Mouse (Mus musculus): ENCODE results near the gene Rad54l2. TPM values are rescaled to one million over a fixed set of nuclear protein-coding genes. Genes with fewer than 3 reads are reported as not detected.

Gene Rad54l2
- total RNA-seq, 2 experiments from 2014 or later, result 20.4 to 25.2 TPM

DNA sequence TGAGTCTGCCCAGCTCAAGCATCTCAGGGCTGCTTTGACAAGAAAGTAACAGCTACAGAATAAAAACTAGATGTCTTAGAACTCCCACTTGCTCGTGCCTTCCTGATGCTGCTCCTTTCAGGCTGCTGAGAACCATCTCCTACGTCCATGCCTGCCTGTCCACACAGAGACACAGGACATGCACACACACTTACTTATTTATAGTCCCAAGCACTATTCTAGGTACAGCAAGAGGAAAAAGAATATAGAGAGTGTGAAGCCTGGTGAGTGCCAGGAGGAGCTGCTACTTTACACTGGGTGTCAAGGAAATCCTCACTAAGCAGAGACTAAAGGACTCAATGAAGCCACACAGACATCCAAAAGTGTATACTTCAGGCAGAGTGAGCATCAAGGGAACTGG lies 34.7 kb downstream of the Rad54l2 start:
- DNase-seq, result no peak

DNA sequence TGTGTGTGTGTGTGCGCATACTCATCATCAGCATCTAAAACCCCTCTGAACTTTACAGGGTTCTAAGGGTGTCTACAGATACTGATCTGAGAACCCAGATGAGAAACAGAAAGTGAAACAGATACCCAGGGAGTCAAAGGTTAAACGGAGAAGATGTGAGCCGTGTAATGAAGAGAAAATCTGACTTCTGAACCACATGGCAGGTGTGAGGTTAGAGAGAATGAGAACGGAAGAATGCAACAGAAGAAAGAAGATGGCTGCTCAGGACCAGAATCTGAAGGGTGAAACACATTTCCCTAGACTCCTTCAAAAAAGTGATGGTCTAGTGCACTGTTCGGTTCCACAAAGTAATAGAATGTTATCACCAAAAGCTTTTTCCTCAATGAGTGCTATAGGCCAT lies 36.9 kb downstream of the Rad54l2 start:
- DNase-seq, result no peak

DNA sequence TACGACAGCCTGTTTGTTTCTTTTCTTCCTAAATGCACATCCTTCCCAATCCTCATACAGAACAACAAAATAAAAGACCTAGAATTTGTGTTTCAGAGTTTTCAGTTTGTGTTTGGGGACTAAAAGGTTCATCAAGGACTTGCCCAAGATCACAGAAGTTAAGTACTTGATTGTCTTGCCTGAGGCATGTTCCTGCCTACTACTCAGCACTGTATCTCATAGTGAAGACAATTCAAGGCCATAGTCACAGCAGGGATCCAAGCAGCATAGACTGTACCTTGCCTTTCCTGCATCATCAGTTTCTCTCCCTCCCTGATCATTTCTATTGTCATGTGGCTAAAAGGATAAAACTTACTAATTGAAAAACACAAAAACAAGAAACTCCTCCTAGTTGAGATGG lies 49.0 kb downstream of the Rad54l2 start:
- no peak for DNase-seq

DNA sequence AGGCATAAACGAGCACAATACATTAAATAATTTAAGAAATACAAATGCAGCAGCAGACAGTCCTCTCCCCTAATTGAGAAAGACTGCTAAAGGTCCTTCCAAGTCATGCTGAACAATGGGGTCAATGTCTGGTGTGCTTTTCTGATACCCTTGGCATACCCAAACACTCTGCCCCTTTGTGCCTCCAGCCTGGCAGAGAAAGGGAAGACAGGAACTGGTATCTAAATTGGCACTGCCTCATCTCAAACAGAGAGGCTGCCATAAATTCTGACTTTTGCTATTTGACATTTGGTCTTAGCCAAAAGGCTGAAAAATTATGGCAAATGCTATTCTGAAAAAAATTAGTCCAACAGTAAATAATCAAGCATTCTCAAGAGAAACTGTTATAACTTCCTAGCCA lies 49.9 kb downstream of the Rad54l2 start:
- DNase-seq, result no peak

DNA sequence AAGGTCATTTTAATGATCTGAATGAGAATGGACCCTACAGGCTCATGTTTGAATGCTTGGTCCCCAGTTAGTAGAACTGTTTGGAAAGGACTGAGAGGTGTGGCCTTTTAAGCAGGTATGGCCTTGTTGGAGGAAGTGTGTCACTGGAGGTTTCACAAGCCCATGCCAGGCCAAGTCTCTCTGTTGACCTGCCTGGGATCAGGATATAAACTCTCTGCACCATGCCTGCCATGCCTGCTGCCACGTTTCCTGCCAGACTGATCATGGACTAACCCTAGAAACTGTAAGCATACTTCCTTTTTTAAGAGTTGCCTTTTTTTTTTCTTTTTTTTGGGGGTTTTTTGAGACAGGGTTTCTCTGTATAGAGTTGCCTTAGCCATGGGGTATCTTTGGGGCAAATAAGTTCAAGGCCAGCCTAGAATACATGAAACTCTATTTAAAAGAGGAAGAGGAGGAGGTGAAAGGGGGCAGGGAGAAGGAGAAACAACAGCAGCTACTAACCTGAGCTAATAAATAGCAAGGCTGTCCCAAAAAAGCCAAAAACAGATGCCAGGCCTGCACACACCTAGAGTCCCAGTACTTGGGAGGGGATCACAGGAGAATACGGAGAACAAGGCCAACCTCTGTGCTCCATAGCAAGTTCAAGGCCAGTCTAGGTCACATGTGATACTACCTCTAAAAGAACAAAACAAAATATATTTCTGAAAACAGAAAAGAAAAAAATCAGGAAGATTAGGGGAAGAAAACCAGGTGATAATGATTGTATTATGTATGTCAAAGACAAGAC lies 50.6 kb downstream of the Rad54l2 start:
- DNase-seq, result no peak

DNA sequence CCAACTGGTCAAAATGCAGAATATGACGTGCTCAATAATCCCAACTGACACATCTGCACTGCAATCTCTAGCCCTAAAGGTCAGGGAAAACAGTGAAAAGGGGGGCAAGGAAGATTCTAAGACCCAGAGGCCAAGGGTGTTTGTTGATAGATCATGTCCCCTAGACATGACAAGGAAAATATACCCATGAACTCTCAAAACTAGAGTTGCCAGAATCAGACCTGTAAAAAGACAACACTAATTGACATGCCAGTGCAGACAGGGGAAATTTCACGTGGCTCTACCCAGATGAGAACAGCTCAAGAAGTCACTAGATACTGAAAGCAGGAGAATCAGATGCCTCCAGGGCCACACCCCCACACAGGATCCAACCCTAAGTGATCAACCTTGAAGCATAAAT lies 55.3 kb downstream of the Rad54l2 start:
- DNase-seq, result no peak

DNA sequence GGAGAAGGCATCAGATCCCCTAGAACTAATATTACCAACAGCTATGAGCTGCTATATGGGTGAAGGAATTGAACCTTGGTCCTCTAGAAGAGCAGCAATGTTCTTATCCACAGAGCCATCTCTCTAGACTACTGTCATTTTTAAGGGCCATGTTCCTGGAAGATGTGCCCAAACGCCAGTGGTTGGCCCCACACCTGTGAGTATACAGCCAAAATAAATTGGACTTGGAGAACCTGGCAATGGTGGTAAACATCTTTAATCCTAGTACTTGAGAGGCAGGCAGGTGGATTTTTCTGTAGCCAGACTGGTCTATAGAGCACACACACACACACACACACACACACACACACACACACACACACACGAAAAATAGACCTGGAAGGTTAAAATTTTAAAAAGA lies 59.6 kb downstream of the Rad54l2 start:
- DNase-seq, result no peak

DNA sequence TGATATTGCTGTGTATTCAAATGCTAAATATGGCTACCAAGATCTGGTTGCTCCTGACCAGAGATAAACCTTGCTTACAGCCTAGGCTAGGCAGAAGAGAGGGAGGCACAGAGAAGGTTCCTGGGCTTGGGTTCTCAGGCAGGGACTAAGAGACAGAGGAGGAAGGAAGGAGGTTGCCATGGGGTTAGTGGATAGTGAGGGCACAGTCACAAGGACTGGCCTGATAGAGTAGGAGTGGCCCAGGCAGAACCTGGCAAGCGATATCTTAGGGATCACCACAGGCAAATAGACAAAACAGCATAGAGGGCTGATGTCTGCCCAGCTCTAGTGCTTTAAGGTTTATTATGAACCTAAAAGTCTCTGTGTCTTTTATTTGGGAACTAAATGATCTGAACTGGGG lies 62.1 kb downstream of the Rad54l2 start:
- no peak for DNase-seq

DNA sequence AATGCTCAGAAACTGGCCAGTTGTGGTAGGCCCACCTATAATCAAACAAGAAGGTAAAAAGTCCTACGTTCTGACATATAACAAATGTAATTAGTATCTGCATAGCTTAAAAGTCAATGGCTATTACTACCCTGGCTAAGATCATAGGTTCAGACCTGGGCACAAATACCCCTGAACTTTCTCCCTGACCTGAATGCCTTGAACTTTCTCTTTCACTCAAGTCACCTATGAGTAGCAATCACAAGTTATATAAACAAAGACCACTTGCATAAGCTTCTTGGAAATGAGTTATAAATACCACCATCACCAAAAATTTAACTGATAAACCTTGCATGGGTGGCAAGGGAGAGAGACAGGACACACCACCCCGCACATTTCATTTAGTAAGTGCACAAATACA lies 63.6 kb downstream of the Rad54l2 start:
- no peak for DNase-seq

DNA sequence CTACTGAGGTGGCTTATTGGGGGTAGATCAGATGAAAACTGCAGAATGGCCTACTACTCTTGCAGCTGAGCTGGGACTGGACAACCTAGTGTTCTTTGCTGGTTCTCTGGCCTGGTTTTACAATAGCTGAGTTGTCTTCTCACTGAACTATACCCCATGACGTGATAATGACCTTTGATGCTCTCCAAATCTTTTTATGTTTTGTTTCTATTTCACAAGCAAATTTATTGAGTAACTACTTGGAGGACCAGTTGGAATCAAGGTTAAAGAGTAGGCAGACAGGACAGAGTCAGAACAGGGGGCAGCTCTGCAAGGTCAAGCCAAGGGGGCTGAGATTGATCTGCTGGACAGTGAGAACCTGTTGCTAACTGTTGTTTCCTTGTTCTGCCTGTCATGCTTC lies 64.1 kb downstream of the Rad54l2 start:
- DNase-seq, result peak in 1 of 2 experiments; percentile 28

DNA sequence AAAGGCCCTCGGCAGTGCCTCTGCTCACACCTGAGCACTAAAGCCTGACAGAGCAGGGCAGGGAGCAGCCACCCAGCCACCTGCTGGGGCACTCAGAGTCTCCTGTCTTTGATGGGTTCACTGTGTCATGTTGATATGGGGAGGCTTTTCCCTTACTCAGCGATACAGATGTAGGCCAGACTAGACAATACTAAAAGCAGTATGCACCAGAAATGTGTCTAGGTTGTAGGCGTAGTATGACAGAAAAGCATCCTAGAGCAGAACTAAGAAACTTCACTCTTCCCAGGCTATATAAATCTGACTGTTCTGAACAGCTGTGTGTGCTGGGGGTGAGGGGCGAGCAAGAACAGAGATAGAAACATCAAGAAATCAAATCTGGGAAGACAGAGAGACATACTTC lies 72.3 kb downstream of the Rad54l2 start:
- DNase-seq, result no peak

DNA sequence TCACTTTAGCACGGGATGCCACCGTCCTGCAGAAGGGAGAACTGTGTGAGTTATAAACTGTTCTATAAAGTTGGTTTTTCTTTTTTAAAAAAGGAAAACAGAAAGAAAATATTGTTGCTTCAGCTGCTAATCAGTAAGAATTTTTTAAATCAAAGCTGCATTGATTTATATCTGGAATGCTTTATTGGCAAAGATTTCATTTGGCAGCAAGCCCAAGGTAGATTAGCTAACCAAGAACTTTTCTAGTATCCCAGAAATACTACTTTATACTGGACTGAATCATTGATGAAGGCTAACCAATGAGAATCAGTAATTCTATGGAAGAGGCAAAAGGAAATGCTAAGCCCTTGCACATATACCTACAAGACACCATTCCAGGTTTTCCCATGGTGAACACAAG lies 72.8 kb downstream of the Rad54l2 start:
- DNase-seq, result peak in 1 of 2 experiments; percentile 35

DNA sequence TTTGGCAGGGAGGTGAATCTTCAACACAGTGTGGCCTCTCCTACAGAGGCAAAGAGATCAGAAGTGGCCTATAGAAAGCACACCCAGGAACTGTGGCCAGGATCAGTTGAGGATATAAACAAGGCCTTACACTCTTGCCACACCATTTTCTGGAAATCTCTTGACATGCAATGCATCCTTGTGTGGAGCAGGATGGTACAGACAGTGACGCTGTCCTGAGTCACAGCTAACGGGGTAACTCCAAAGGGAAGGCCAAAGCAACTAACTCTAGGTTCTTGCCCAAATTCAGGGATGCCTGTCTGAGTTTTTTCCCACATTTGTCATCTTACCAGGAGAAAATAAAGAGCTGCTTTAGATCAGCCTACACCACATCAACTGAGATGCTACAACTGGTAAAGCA lies 76.5 kb downstream of the Rad54l2 start:
- DNase-seq, result peak in 1 of 2 experiments; percentile 55

DNA sequence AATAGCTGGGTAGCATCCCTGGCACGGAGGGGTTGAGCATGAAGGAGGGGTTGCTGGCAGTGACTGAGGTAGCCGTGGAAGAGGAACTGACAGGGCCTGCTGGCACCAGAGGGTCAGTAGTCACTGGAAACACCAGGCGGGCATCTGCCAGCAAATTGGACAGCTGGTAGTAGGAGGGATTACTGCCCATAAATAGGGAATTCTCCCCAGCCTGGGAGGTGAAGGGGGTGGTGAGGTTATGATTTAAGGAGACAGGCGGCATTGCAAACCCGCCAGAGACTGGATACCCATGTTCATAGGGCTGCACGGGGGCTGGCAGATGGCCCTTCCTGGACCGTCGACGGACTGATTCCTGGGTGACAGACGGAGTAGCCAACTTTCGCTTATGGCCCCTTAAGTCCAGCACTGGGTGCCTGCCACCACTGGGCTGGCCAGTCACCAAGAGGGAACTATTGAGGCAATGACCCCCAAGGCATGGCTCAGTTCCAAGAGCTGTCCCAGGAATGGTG lies 96.0 kb downstream of the Rad54l2 start:
- no peak for DNase-seq

DNA sequence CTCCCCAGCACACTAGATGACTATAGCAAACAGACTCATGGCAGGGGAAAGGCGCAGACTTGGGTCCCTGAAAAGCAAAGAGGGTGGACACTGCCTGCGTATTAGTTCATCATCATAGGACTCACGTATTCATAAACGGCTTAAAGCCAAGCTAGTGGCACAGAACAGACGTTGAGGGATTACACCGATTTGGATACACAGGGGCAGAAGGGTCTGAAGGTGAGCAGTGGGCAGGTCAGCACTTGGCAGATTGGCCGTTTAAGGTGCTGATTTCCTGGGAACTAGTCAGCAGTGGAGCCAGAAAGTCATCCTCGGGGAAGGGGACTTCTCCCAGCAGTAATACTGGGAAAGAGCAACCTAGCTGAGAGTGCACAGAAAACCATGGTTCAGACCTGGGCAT lies 100.2 kb downstream of the Rad54l2 start:
- DNase-seq, result no peak

DNA sequence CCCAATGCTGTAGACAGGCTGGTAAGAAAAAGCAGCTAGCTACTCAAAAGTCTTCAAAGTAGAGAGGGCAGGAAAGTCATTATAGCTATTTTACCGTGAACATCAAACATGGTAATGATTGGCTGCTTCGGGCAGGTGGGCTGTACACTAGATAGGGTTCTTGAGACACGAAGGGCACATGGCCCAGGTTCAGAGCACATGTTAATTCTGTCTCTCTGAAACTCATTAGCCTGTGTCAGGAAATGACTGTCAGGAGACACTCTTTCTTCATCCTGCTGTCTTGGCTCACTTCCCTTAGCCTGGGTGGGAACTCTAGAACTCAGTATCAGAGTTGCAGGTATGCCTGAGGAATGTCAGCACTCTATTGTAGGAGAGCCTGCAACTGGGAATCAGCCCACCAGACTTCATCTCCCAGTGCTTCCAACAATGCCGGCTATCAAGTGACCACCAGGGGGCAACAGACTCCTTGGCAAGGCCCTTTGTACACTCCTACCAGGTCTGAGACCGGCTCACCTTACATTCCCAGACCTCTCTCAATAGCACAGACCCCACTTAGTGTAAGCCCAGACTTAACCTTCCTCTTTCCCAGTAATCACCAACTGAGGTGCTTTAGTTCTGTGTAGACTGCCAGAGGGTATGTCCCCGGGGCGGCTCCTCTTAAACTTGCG lies 101.9 kb downstream of the Rad54l2 start:
- DNase-seq, result peak; percentile 76 to 81

DNA sequence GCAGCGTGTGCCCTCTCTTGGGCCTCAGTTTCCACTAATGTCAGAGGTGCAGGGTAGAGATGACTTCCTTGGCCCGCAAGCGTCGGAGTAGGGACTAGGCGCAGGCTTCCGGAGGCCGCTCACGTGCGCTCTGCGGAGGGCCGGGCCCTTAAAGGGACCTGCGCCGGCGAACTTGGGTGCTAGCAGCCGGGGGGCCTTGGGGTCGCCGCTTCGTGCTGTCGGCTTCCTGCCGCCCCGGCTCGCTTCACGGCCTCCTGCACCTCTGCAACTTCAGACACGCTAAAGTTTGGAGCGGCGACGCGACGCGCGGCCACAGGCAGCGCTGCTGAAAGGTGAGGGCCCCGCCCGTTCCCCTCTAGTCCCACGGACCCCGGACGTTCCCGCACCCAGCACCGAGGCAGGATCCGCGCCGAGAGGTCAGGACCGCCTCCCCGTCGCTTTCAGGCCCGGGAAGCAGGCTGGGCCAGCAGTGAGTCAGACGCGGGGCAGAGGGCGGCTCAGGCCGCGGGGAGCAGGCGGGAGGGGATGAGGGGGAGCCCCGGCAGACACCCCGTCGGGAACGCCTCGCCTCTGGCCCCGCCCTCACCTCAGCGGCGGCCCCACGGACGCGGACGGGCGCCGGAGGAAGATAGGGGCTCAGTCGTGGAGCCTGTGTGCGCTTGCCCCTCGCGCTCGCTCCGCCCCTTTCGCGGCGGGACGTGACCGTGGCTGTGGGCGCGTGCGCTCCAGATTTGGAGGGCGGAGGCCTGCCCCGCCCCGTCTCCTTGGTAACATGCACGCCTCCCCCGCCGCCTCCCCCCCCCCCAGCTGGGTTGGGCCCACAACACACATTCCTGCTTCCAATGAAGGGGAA lies 103.5 kb downstream of the Rad54l2 start, which contains the start of gene Tex264:
Gene Tex264, minus strand, starts transcription at position 679 of the 853 bp plus-strand sequence.
- DNase-seq, result peak; percentile 92 to 94

DNA sequence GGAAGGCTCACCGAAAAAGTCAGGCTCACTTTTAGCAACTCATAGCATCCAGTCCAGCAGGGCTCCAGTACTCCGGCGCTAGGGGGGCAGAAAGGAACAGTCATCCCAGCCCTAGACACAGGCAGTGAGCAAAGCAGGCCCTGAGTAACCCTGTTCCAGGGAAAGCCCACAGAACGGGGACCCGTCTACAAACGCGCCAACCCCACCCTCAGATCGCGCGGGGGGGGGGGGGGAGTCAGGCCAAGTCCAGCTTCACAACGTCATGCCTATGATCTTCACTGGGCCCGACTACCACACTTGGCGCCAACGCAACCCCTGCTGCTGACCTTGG lies 104.1 kb downstream of the Rad54l2 start:
- DNase-seq, result peak in 1 of 2 experiments; percentile 30

DNA sequence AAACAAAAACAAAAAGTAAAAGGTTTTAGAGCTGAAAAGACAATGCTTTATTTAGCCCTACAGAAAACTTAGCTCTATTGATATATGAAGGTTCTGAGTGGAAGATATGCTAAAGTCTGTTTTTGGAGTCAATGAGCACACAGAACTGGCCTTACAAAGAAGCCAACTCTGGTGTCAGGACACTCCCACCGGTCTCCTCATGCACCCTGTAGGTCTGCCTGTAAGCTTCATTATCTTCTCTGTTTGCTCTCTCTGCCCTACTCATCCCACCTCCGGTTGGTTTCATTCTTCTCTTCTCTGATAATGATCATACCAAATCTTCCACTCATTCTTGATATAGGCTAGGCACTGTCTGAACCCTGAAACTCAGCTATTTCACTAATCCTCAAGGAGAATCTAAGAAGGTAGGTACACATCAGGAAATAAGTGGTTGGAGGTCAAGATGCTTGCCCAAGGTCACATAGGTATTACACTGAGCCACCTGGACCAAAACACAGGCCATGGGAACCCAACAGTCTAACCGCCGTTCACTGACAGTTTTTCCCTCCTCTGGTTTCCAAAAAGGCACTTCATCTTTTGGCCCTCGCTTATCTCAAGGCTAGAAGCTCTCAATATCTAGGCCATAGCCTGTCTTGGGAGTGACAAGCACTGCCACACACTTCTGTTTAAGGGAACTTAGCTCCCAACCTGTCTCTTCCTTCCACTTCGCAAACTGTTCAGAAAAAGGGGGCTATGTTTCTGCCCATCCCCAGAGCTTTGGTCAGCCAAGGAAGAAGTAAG lies 104.7 kb downstream of the Rad54l2 start:
- DNase-seq, result no peak

DNA sequence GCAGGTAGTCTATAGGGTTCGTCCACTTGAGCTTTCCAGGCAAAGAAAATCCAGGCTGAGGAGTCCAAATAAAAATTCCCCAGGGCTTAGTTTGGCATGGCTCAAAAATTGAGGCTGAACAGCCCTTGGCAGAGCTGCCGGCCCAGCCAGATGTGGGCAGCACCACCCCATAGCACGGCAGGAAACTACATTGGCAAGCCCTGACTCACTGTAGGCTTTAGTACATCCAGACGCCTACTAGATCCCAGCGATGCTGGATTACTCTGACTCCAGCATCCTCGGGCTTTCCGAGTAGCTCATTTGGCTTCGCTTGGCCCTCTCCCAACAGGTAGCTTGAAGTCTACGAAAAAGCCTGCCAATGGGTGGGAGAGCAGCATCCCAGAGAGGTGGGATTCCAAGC lies 108.0 kb downstream of the Rad54l2 start:
- DNase-seq, result no peak

DNA sequence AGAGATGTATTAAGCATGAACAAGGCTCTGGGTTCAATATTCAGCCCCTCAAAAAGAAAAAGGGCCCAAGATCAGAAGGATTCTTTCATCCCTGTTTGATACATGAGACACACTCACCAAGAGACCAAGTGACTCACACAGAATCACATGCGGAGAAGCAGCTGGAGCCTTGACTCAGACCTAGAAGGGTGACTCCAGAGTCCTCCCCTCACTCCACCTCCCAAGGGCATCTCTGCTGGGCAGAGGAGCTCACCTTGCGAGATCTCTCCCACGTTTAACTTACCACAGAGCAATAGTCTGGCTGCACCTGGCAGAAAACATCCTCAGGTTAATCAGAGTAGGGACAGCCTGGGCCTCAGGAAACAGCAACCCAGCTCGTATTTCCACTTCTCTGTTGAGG lies 110.8 kb downstream of the Rad54l2 start:
- DNase-seq, result peak; percentile 54 to 61

DNA sequence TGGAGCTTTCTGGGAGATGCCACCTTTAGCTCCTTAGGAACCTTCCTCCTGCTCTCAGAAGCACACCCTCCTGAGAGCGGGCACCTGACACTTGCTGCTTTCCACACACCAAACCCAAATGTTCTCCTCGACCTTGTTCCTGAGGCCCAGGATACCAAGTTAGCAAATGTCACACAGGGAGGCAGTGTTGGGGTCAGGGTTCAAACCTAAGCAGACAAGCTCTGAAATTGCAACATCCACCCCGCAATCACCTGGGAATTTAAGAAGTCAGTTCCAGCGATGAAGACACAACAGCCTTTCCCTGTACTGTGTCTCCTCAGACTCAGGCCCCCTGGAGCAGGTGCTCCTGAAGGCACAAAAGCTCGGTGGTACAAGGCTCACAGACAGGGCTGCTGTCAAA lies 111.3 kb downstream of the Rad54l2 start:
- DNase-seq, result no peak
